Mouse (Mus musculus): Measurements from ENCODE around the gene Lrit2. TPM values are rescaled to one million over a fixed set of nuclear protein-coding genes. Genes with fewer than 3 reads are reported as not detected.
A peak's percentile ranks its signal among the peaks of the same experiment; 100 is the strongest.

Gene Lrit2
- polyA plus RNA-seq, 1 experiment from 2014 or later: not detected

DNA sequence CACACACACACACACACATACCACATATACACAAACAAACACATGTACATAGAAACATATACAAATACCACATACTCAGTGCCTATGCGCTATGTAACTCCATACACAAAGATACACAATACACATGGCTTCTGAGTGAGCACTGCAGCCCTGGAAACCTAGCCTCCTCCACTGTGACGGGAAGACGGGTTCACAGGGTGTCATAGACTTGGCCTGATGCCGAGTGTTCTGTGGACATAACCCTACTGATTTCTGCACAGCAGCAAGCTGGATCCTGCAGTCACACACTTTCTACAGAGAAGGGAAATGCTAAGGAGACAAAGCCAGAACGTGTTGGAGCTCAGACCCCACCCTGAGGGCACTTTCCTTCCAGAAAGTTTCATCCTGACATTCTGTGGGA, 37.0 kb downstream of the Lrit2 start:
- H3K4me2 ChIP-seq (ENCODE audit: low read length): no peak overlapping the region
- 48% methylated on average over 5 of the region's 5 CpGs for WGBS
- no peaks in the 10 kb centered on the region for H3K36me3 ChIP-seq (ENCODE audit: control insufficient read depth, insufficient read depth, low read length)
- H3K9me3 ChIP-seq (ENCODE audit: control insufficient read depth, low read length): no peaks in the 10 kb centered on the region
- DNase-seq (ENCODE audit: low spot score): no peak
- H3K27me3 ChIP-seq (replicated peaks; ENCODE audit: control insufficient read depth, insufficient read depth, low read length): no peaks in the 10 kb centered on the region
- H3K27ac ChIP-seq (ENCODE audit: low read depth): no peak overlapping the region
- H3K4me3 ChIP-seq (ENCODE audit: low read depth, low read length): no peak overlapping the region
- H3K4me1 ChIP-seq (replicated peaks; ENCODE audit: control insufficient read depth, insufficient read depth, low read length): no peaks in the 10 kb centered on the region; the same call in 1 of the 2 replicates
- no peak overlapping the region for H3K9ac ChIP-seq (ENCODE audit: low read length)
- ATAC-seq (replicated peaks; ENCODE audit: low FRiP score, low TSS enrichment, low read depth): no peak

DNA sequence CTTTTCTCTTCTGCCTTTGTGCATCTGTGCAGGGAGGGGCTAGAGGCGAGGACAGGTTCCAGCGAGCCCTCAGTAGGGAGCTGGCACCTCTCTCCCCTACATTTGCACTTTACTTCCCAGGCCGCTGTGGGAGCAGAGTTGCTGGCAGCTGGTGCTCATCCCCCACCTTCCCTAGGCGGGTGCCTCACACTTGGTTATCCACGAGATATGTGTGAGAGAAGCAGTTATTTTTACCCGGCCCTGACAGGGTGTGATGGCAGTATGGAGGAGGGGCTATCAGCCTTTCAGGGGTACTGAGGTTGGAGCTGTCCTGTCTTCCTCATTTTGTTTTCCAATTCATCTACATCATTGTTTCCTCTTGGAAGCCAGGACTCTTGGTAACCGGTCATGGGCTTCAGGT, 38.1 kb downstream of the Lrit2 start:
- Histone ChIP-seq H3K4me3 (ENCODE audit: low read depth, low read length) (no peak overlapping the region), H3K9me3 (ENCODE audit: control insufficient read depth, low read length) (no peaks in the 10 kb centered on the region), H3K9ac (ENCODE audit: low read length) (no peak overlapping the region), H3K4me2 (ENCODE audit: low read length) (no peak overlapping the region), H3K27me3 (replicated peaks; ENCODE audit: control insufficient read depth, insufficient read depth, low read length) (no peaks in the 10 kb centered on the region), H3K36me3 (ENCODE audit: control insufficient read depth, insufficient read depth, low read length) (no peaks in the 10 kb centered on the region), H3K4me1 (replicated peaks; ENCODE audit: control insufficient read depth, insufficient read depth, low read length) (peaks cover 3% of the 10 kb centered on the region; the same call in 1 of the 2 replicates), H3K27ac (ENCODE audit: low read depth) (no peak overlapping the region)
- ATAC-seq (replicated peaks; ENCODE audit: low FRiP score, low TSS enrichment, low read depth) (no peak), DNase-seq (ENCODE audit: low spot score) (no peak)
- WGBS: 28% methylated on average over 7 of the region's 7 CpGs

DNA sequence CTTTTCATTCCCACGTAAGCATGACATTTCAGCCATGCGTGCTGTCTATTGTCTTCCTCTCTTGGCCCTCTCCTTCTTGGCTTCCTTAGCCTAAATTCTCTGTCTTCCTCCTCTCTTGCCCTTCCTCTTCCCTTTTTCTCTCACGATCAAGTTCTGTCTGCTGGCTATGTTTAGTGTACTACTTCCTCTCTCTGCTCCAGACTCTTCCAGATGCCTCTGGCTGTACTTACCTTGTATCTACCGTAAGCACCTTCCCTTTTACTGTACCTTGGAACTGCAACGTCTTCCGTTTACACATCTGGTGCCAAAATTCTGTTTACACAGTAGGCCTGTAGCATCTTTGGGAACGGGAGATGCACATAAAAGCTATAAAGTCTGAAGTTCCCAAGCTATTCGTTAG, 41.7 kb downstream of the Lrit2 start:
- H3K9me3 ChIP-seq (ENCODE audit: control insufficient read depth, low read length): no peaks in the 10 kb centered on the region
- H3K9ac ChIP-seq (ENCODE audit: low read length): no peak overlapping the region
- H3K4me2 ChIP-seq (ENCODE audit: low read length): peak overlapping the region; percentile 30
- 0 out of 2 replicates have a peak overlapping the region, but pooled peaks have one; percentile 1 for H3K4me3 ChIP-seq (ENCODE audit: low read depth, low read length)
- H3K27ac ChIP-seq (ENCODE audit: low read depth): peak overlapping the region; percentile 12; the same call in 1 of the 2 replicates
- no peak for DNase-seq (ENCODE audit: low spot score)
- no peaks in the 10 kb centered on the region for H3K27me3 ChIP-seq (replicated peaks; ENCODE audit: control insufficient read depth, insufficient read depth, low read length)
- H3K36me3 ChIP-seq (ENCODE audit: control insufficient read depth, insufficient read depth, low read length): no peaks in the 10 kb centered on the region
- WGBS: 41% methylated on average over 8 of the region's 8 CpGs
- peaks cover 3% of the 10 kb centered on the region; the same call in 1 of the 2 replicates for H3K4me1 ChIP-seq (replicated peaks; ENCODE audit: control insufficient read depth, insufficient read depth, low read length)
- ATAC-seq (replicated peaks; ENCODE audit: low FRiP score, low TSS enrichment, low read depth): no peak

DNA sequence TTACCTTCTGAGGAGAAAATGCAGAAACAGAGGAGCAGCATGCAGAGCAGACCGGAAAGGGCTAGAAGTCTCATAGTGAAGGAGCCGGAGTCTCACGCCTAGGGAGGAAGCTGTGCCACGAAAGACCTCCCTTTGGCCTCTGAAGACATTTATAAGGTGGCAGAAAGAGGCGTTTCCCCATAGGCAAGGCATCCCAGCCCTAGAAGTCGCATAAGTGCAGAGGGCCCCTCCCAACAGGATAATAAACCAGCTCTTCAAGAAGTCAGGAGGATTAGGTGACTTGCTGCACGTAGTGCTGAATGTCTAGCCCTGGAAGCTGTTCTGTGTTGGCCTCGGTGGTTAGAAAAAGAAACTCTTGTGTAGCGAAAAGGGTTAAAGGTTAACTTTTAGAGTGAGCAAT, 42.2 kb downstream of the Lrit2 start:
- H3K4me3 ChIP-seq (ENCODE audit: low read depth, low read length): no peak overlapping the region
- H3K9ac ChIP-seq (ENCODE audit: low read length): no peak overlapping the region
- WGBS: 16% methylated on average over 9 of the region's 9 CpGs
- peaks cover 3% of the 10 kb centered on the region; the same call in 1 of the 2 replicates for H3K4me1 ChIP-seq (replicated peaks; ENCODE audit: control insufficient read depth, insufficient read depth, low read length)
- no peaks in the 10 kb centered on the region for H3K36me3 ChIP-seq (ENCODE audit: control insufficient read depth, insufficient read depth, low read length)
- H3K4me2 ChIP-seq (ENCODE audit: low read length): peak overlapping the region; percentile 30
- H3K27me3 ChIP-seq (replicated peaks; ENCODE audit: control insufficient read depth, insufficient read depth, low read length): no peaks in the 10 kb centered on the region
- peak; percentile 62 for DNase-seq (ENCODE audit: low spot score)
- H3K27ac ChIP-seq (ENCODE audit: low read depth): peak overlapping the region; percentile 12; the same call in 1 of the 2 replicates
- peak; percentile 87 for ATAC-seq (replicated peaks; ENCODE audit: low FRiP score, low TSS enrichment, low read depth)
- H3K9me3 ChIP-seq (ENCODE audit: control insufficient read depth, low read length): no peaks in the 10 kb centered on the region

DNA sequence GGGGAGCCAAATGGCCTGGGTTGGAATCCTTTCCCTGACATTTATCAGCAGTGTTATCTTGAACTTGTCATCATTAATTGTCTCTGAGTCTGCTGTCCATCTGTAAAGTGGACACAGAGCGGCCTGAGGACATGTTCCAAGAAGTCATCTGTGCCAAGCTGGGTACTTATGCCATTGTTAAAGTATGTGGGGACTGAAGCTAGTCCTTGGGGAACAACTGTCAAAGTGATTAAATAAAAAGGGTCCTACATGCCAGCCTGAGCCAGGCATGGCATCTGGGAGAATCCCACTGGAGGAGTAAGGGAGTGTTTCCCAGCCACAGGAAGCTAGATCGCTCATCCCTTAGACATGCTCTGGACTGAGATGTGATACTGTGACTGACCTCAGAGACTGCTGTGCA, 42.7 kb downstream of the Lrit2 start:
- ATAC-seq (replicated peaks; ENCODE audit: low FRiP score, low TSS enrichment, low read depth): 0 out of 2 replicates have a peak, but pooled peaks have one; percentile 7
- no peaks in the 10 kb centered on the region for H3K27me3 ChIP-seq (replicated peaks; ENCODE audit: control insufficient read depth, insufficient read depth, low read length)
- H3K27ac ChIP-seq (ENCODE audit: low read depth): no peak overlapping the region
- H3K9me3 ChIP-seq (ENCODE audit: control insufficient read depth, low read length): no peaks in the 10 kb centered on the region
- H3K4me2 ChIP-seq (ENCODE audit: low read length): no peak overlapping the region
- peaks cover 3% of the 10 kb centered on the region; the same call in 1 of the 2 replicates for H3K4me1 ChIP-seq (replicated peaks; ENCODE audit: control insufficient read depth, insufficient read depth, low read length)
- no peak for DNase-seq (ENCODE audit: low spot score)
- no peak overlapping the region for H3K9ac ChIP-seq (ENCODE audit: low read length)
- WGBS: 42% methylated on average over 2 of the region's 2 CpGs
- no peaks in the 10 kb centered on the region for H3K36me3 ChIP-seq (ENCODE audit: control insufficient read depth, insufficient read depth, low read length)
- H3K4me3 ChIP-seq (ENCODE audit: low read depth, low read length): no peak overlapping the region

DNA sequence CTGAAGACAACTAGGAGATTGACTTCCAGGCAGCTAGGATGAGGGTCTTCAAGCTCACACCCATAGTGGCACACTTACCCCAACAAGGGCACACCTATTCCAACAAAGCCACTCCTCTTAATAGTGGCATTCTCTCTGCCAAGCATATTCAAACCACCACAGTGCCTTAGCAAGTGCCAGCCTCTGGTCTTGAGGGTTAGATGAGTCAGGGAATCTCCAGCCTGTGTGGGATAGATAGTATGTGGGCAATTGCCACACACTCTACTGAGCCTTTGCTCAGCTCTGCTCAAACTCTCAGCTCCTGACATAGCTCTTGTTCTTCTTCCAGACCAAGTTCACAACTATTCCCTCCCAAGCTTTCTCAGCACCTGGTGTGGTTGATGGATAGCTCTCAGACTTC, 43.6 kb downstream of the Lrit2 start:
- Histone ChIP-seq H3K9me3 (ENCODE audit: control insufficient read depth, low read length) (no peaks in the 10 kb centered on the region), H3K4me2 (ENCODE audit: low read length) (no peak overlapping the region), H3K4me3 (ENCODE audit: low read depth, low read length) (no peak overlapping the region), H3K9ac (ENCODE audit: low read length) (no peak overlapping the region), H3K4me1 (replicated peaks; ENCODE audit: control insufficient read depth, insufficient read depth, low read length) (peaks cover 3% of the 10 kb centered on the region; the same call in 1 of the 2 replicates), H3K36me3 (ENCODE audit: control insufficient read depth, insufficient read depth, low read length) (no peaks in the 10 kb centered on the region), H3K27me3 (replicated peaks; ENCODE audit: control insufficient read depth, insufficient read depth, low read length) (no peaks in the 10 kb centered on the region), H3K27ac (ENCODE audit: low read depth) (no peak overlapping the region)
- no peak for ATAC-seq (replicated peaks; ENCODE audit: low FRiP score, low TSS enrichment, low read depth)
- no peak for DNase-seq (ENCODE audit: low spot score)

DNA sequence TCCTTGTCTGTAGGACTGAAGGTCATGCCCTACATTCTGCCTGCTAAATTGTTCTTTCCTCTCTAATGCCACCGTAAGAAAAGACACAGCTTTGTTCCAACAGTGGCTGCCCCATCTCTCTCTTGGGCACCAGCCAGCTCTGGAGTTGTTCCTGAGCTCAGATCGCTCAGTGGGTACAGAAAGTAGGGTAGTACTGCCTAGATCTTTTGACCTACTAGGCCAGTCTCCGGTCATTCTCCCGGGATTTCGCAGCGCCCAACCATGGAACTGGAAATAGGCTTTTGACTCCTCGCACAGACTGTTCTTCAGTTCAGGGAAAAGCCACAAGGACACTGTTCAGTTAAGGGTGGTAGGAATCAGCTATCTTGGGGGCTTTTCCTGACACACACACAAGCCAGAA, 45.2 kb downstream of the Lrit2 start:
- Histone ChIP-seq H3K27ac (ENCODE audit: low read depth) (no peak overlapping the region), H3K9me3 (ENCODE audit: control insufficient read depth, low read length) (no peaks in the 10 kb centered on the region), H3K27me3 (replicated peaks; ENCODE audit: control insufficient read depth, insufficient read depth, low read length) (no peaks in the 10 kb centered on the region), H3K4me1 (replicated peaks; ENCODE audit: control insufficient read depth, insufficient read depth, low read length) (peaks cover 3% of the 10 kb centered on the region; the same call in 1 of the 2 replicates), H3K9ac (ENCODE audit: low read length) (no peak overlapping the region), H3K4me3 (ENCODE audit: low read depth, low read length) (no peak overlapping the region), H3K36me3 (ENCODE audit: control insufficient read depth, insufficient read depth, low read length) (no peaks in the 10 kb centered on the region), H3K4me2 (ENCODE audit: low read length) (no peak overlapping the region)
- no peak for DNase-seq (ENCODE audit: low spot score)
- no peak for ATAC-seq (replicated peaks; ENCODE audit: low FRiP score, low TSS enrichment, low read depth)
- WGBS: 91% methylated on average over 7 of the region's 7 CpGs

DNA sequence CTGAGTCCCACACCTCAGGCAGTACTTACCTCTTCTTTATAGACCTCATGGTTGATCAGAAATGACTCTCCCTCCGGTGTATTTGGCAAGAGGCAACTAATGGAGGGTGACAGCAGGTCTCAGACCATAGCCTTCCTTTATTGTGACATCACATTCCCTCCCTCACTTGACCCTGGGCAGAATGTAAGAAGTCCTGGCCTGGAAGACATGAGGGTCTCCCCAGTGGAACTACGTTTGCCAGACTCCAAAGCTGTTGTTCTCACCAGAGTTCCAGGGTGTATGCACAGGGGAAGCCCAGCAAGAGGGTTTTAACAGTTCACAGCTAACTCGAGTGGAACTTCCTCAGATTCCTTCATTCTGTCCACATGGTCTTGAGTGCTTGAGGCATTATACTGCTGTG, 46.2 kb downstream of the Lrit2 start, which contains the start of gene 2610528A11Rik:
Gene 2610528A11Rik (minus strand): TSS at position 101 of the 400 bp plus-strand sequence.
- WGBS: 77% methylated on average over 3 of the region's 3 CpGs
- no peaks in the 10 kb centered on the region for H3K27me3 ChIP-seq (replicated peaks; ENCODE audit: control insufficient read depth, insufficient read depth, low read length)
- H3K4me2 ChIP-seq (ENCODE audit: low read length): no peak within 1 kb of the TSS

DNA sequence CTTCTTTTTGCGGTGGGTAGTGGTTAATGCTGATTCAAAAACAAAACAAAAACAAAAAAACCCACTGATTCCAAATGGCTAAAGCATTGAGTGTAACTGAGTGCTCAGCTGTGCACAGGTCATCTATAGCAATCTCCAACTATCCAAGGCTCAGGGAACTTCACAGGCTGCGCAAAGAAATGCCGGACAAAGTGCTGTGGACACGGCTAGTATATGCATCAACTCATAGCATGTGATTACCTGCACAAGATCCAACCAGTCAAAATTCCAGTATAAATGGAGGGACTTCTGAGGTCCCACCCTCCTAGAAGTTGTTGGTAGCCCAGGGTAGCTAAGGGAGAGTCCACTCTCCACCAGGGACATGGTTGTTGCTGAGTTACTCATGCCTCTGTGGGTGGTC, 51.5 kb downstream of the Lrit2 start:
- no peak for DNase-seq (ENCODE audit: low spot score)

More for the DNA sequence above, 46.2 kb downstream of the Lrit2 start, which contains the start of gene 2610528A11Rik:
- H3K27ac ChIP-seq (ENCODE audit: low read depth): no peak within 1 kb of the TSS
- no peaks in the 10 kb centered on the region; the same call in 1 of the 2 replicates for H3K36me3 ChIP-seq (ENCODE audit: control insufficient read depth, insufficient read depth, low read length)
- no peak within 1 kb of the TSS for H3K9ac ChIP-seq (ENCODE audit: low read length)
- no peaks in the 10 kb centered on the region for H3K9me3 ChIP-seq (ENCODE audit: control insufficient read depth, low read length)
- H3K4me3 ChIP-seq (ENCODE audit: low read depth, low read length): no peak within 1 kb of the TSS
- DNase-seq (ENCODE audit: low spot score) (no peak), ATAC-seq (replicated peaks; ENCODE audit: low FRiP score, low TSS enrichment, low read depth) (no peak)
- peaks cover 3% of the 10 kb centered on the region; the same call in 1 of the 2 replicates for H3K4me1 ChIP-seq (replicated peaks; ENCODE audit: control insufficient read depth, insufficient read depth, low read length)

More for the DNA sequence above, 51.5 kb downstream of the Lrit2 start:
- H3K36me3 ChIP-seq (ENCODE audit: control insufficient read depth, insufficient read depth, low read length): peaks cover 35% of the 10 kb centered on the region
- H3K4me2 ChIP-seq (ENCODE audit: low read length): no peak overlapping the region
- H3K27ac ChIP-seq (ENCODE audit: low read depth): no peak overlapping the region
- no peak overlapping the region for H3K9ac ChIP-seq (ENCODE audit: low read length)
- no peaks in the 10 kb centered on the region for H3K27me3 ChIP-seq (replicated peaks; ENCODE audit: control insufficient read depth, insufficient read depth, low read length)
- ATAC-seq (replicated peaks; ENCODE audit: low FRiP score, low TSS enrichment, low read depth): no peak
- H3K4me3 ChIP-seq (ENCODE audit: low read depth, low read length): no peak overlapping the region
- 91% methylated on average over 4 of the region's 4 CpGs for WGBS
- no peaks in the 10 kb centered on the region for H3K4me1 ChIP-seq (replicated peaks; ENCODE audit: control insufficient read depth, insufficient read depth, low read length)
- H3K9me3 ChIP-seq (ENCODE audit: control insufficient read depth, low read length): no peaks in the 10 kb centered on the region
